Mouse (Mus musculus): ENCODE measurements around the gene Ctdspl. TPM values are rescaled to one million over a fixed set of nuclear protein-coding genes. Genes with fewer than 3 reads are reported as not detected.

The Ctdspl gene
- total RNA-seq, 1 experiment: 2.9 TPM

DNA sequence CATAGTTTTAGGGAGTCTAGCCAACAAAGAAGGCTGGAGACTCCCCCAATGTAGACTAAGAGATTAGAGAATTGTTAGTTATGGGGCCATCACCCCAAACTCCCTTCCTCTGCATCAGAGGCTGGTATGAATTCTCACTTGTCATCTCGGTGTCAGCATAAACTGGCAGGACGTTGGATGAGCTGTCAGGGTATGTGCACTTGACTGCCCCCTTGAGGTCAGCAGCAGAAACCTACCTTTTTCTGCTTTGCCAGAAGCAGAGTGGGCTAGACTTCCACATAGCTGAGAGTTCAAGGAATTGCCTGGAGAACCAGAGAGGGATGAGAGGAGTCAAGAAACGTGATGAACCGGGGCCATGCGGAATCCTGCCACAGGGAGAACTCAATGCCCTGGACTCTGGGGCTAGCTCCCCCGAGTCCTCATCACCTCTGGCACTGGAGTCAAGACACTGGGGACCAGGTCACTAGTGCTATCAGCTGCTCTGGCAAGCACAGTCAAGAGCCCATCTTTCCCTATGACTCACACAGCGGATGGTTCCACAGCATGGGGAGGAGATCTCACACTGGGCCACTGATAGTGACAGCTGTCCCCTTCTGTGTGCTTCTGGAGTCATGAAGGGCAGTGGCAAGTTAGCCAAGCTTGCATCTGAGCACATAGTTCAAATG is 44.8 kb upstream of the Ctdspl start:
- H3K9me3 ChIP-seq (ENCODE audit: control insufficient read depth, insufficient read depth, low read depth, low read length): no peaks in the 10 kb centered on the region

DNA sequence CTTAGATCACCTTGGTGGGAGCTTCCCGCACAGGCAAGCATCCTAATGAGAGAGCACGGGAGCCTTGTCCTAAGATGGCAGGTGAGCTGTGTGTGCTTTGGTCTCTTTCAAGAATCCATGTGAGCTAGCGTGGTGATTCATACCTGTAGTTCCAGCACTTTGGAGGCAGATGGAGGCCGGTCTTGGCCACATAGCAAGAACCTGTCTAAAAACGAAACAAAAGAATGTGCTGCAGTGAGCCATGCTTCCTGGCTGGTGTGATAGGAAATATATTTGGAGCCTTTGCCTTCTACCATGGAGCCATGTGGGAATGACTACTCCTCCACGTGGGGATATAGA is 44.3 kb upstream of the Ctdspl start:
- no peak for DNase-seq (ENCODE audit: low read depth, low spot score)
- in situ Hi-C loops (cut with MboI; ENCODE audit: low sequenced_read_pairs in 2 of 2, unreplicated experiment in 2 of 2): no loop called here
- Histone ChIP-seq H3K9me3 (ENCODE audit: control insufficient read depth, insufficient read depth, low read depth, low read length) (no peaks in the 10 kb centered on the region), H3K4me3 (ENCODE audit: insufficient read depth in 1 of 2, low read depth in 1 of 2, low read length in 2 of 2, poor library complexity in 1 of 2, severe bottlenecking in 1 of 2) (no peak overlapping the region), H3K9ac (ENCODE audit: insufficient read depth, low read depth, low read length, poor library complexity, severe bottlenecking) (no peak overlapping the region), H3K27ac (ENCODE audit: insufficient read depth, low read depth, low read length, poor library complexity, severe bottlenecking) (no peak overlapping the region), H3K4me1 (ENCODE audit: control insufficient read depth in 2 of 2, insufficient read depth in 2 of 2, low read length in 2 of 2, poor library complexity in 1 of 2) (no peaks in the 10 kb centered on the region), H3K36me3 (ENCODE audit: control insufficient read depth, insufficient read depth, low read length, poor library complexity, severe bottlenecking) (no peaks in the 10 kb centered on the region)
- TF ChIP-seq CHD2 (IDR thresholded peaks at IDR 0.05; ENCODE audit: low read depth, low read length) (no peak), MAFK (IDR thresholded peaks at IDR 0.05; ENCODE audit: insufficient read depth, low read depth, low read length) (no peak), HCFC1 (IDR thresholded peaks at IDR 0.05; ENCODE audit: borderline replicate concordance, insufficient read depth, low read length) (no peak), ZC3H11A (IDR thresholded peaks at IDR 0.05; ENCODE audit: borderline replicate concordance, low read depth, low read length) (no peak), ZNF384 (IDR thresholded peaks at IDR 0.05; ENCODE audit: low read depth, low read length) (no peak)

More for the DNA sequence above, 44.8 kb upstream of the Ctdspl start:
- in situ Hi-C loops (cut with MboI; ENCODE audit: low sequenced_read_pairs in 2 of 2, unreplicated experiment in 2 of 2): no loop called here
- Histone ChIP-seq H3K9ac (ENCODE audit: insufficient read depth, low read depth, low read length, poor library complexity, severe bottlenecking) (no peak overlapping the region), H3K27ac (ENCODE audit: insufficient read depth, low read depth, low read length, poor library complexity, severe bottlenecking) (no peak overlapping the region), H3K36me3 (ENCODE audit: control insufficient read depth, insufficient read depth, low read length, poor library complexity, severe bottlenecking) (no peaks in the 10 kb centered on the region), H3K4me3 (ENCODE audit: insufficient read depth in 1 of 2, low read depth in 1 of 2, low read length in 2 of 2, poor library complexity in 1 of 2, severe bottlenecking in 1 of 2) (no peak overlapping the region), H3K4me1 (ENCODE audit: control insufficient read depth in 2 of 2, insufficient read depth in 2 of 2, low read length in 2 of 2, poor library complexity in 1 of 2) (no peaks in the 10 kb centered on the region)
- no peak for DNase-seq (ENCODE audit: low read depth, low spot score)
- TF ChIP-seq CHD2 (IDR thresholded peaks at IDR 0.05; ENCODE audit: low read depth, low read length) (no peak), MAFK (IDR thresholded peaks at IDR 0.05; ENCODE audit: insufficient read depth, low read depth, low read length) (0 out of 2 replicates have a peak, but pooled peaks have one; percentile 5)

DNA sequence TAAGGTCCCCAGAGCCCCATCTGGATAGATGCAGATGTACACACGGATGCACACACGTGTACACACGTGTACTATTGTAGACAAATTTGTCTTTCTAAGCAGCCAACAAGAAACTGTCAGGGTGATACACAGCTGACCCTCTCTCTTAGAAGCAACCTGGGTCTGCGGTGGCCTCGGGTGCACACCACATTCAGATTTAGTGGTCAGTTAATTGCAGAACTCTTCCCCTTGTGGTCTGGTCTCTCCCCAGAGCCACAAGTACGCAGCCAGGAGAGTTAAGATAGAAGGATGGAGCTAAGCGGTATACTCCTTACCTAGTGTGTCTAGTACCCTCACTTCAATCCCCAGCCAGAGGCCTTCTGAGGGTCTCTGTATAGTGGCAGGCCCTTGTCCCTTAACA is 43.1 kb upstream of the Ctdspl start:
- in situ Hi-C loops (cut with MboI; ENCODE audit: low sequenced_read_pairs in 2 of 2, unreplicated experiment in 2 of 2): no loop called here
- DNase-seq (ENCODE audit: low read depth, low spot score): no peak
- no peaks in the 10 kb centered on the region for H3K4me1 ChIP-seq (ENCODE audit: control insufficient read depth in 2 of 2, insufficient read depth in 2 of 2, low read length in 2 of 2, poor library complexity in 1 of 2)
- TF ChIP-seq HCFC1 (IDR thresholded peaks at IDR 0.05; ENCODE audit: borderline replicate concordance, insufficient read depth, low read length) (no peak), MAFK (IDR thresholded peaks at IDR 0.05; ENCODE audit: insufficient read depth, low read depth, low read length) (no peak), ZC3H11A (IDR thresholded peaks at IDR 0.05; ENCODE audit: borderline replicate concordance, low read depth, low read length) (no peak), CHD2 (IDR thresholded peaks at IDR 0.05; ENCODE audit: low read depth, low read length) (no peak)
- H3K9me3 ChIP-seq (ENCODE audit: control insufficient read depth, insufficient read depth, low read depth, low read length): no peaks in the 10 kb centered on the region
- H3K27ac ChIP-seq (ENCODE audit: insufficient read depth, low read depth, low read length, poor library complexity, severe bottlenecking): no peak overlapping the region
- no peak overlapping the region for H3K4me3 ChIP-seq (ENCODE audit: insufficient read depth in 1 of 2, low read depth in 1 of 2, low read length in 2 of 2, poor library complexity in 1 of 2, severe bottlenecking in 1 of 2)
- H3K9ac ChIP-seq (ENCODE audit: insufficient read depth, low read depth, low read length, poor library complexity, severe bottlenecking): no peak overlapping the region
- H3K36me3 ChIP-seq (ENCODE audit: control insufficient read depth, insufficient read depth, low read length, poor library complexity, severe bottlenecking): no peaks in the 10 kb centered on the region

DNA sequence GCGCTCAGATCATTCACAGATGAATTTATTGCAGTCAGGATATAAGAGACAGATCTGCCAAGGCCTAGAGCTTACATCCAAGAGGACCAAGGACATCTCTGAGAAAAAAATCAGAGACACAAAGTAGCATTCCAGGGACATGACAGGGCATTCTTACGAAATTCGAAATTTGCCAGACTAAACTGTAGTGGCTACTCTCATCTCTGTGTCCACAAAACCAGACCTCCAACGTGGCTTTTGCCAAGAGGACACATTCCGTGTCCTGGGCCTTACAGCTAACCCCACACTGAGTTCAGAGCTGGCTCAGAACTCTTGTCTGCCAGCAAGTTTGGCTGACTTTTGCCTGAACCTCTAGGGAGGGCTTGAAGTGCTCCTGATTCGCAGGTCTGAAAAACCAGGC is 40.5 kb upstream of the Ctdspl start:
- no peak for DNase-seq (ENCODE audit: low read depth, low spot score)
- Histone ChIP-seq H3K9me3 (ENCODE audit: control insufficient read depth, insufficient read depth, low read depth, low read length) (no peaks in the 10 kb centered on the region), H3K9ac (ENCODE audit: insufficient read depth, low read depth, low read length, poor library complexity, severe bottlenecking) (no peak overlapping the region), H3K27ac (ENCODE audit: insufficient read depth, low read depth, low read length, poor library complexity, severe bottlenecking) (no peak overlapping the region), H3K36me3 (ENCODE audit: control insufficient read depth, insufficient read depth, low read length, poor library complexity, severe bottlenecking) (no peaks in the 10 kb centered on the region), H3K4me3 (ENCODE audit: insufficient read depth in 1 of 2, low read depth in 1 of 2, low read length in 2 of 2, poor library complexity in 1 of 2, severe bottlenecking in 1 of 2) (no peak overlapping the region), H3K4me1 (ENCODE audit: control insufficient read depth in 2 of 2, insufficient read depth in 2 of 2, low read length in 2 of 2, poor library complexity in 1 of 2) (no peaks in the 10 kb centered on the region)
- in situ Hi-C loops (cut with MboI; ENCODE audit: low sequenced_read_pairs in 2 of 2, unreplicated experiment in 2 of 2): no loop called here
- TF ChIP-seq ZC3H11A (IDR thresholded peaks at IDR 0.05; ENCODE audit: borderline replicate concordance, low read depth, low read length) (no peak), CHD2 (IDR thresholded peaks at IDR 0.05; ENCODE audit: low read depth, low read length) (no peak), ZNF384 (IDR thresholded peaks at IDR 0.05; ENCODE audit: low read depth, low read length) (no peak), MAFK (IDR thresholded peaks at IDR 0.05; ENCODE audit: insufficient read depth, low read depth, low read length) (no peak), HCFC1 (IDR thresholded peaks at IDR 0.05; ENCODE audit: borderline replicate concordance, insufficient read depth, low read length) (no peak)

DNA sequence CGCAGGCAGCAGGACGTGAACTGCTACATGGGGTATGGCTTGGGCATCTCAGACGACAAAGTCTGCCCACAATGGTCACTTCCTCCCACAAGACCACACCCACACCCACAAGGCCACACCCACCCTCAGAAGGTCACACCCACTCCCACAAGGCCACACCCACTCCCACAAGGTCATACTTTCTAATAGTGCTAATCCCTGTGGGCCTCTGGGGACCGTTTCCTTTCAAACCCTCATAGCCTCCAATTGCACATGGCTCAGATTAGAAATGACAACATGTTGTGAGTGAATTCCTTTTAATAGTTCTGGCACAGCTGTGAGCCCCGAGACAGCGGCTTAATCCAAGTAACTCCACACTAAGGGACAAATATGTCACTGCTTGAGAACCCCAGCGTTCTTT is 39.1 kb upstream of the Ctdspl start:
- no peak for TF ChIP-seq ZNF384 (IDR thresholded peaks at IDR 0.05; ENCODE audit: low read depth, low read length)
- TF ChIP-seq HCFC1 (IDR thresholded peaks at IDR 0.05; ENCODE audit: borderline replicate concordance, insufficient read depth, low read length): no peak
- no peak for TF ChIP-seq CHD2 (IDR thresholded peaks at IDR 0.05; ENCODE audit: low read depth, low read length)
- no peak for TF ChIP-seq ZC3H11A (IDR thresholded peaks at IDR 0.05; ENCODE audit: borderline replicate concordance, low read depth, low read length)
- no peak for TF ChIP-seq MAFK (IDR thresholded peaks at IDR 0.05; ENCODE audit: insufficient read depth, low read depth, low read length)
- in situ Hi-C loops (cut with MboI; ENCODE audit: low sequenced_read_pairs in 2 of 2, unreplicated experiment in 2 of 2): no loop called here
- no peak for DNase-seq (ENCODE audit: low read depth, low spot score)
- Histone ChIP-seq H3K27ac (ENCODE audit: insufficient read depth, low read depth, low read length, poor library complexity, severe bottlenecking) (no peak overlapping the region), H3K9me3 (ENCODE audit: control insufficient read depth, insufficient read depth, low read depth, low read length) (no peaks in the 10 kb centered on the region), H3K4me1 (ENCODE audit: control insufficient read depth in 2 of 2, insufficient read depth in 2 of 2, low read length in 2 of 2, poor library complexity in 1 of 2) (no peaks in the 10 kb centered on the region), H3K36me3 (ENCODE audit: control insufficient read depth, insufficient read depth, low read length, poor library complexity, severe bottlenecking) (no peaks in the 10 kb centered on the region), H3K4me3 (ENCODE audit: insufficient read depth in 1 of 2, low read depth in 1 of 2, low read length in 2 of 2, poor library complexity in 1 of 2, severe bottlenecking in 1 of 2) (no peak overlapping the region), H3K9ac (ENCODE audit: insufficient read depth, low read depth, low read length, poor library complexity, severe bottlenecking) (no peak overlapping the region)
